Mouse (Mus musculus) kidney, adult 10 weeks (tissue): ENCODE measurements around the gene Mical3. TPM values are rescaled to one million over a fixed set of nuclear protein-coding genes. Genes with fewer than 3 reads are reported as not detected.

Experiments
- polyA plus RNA-seq: library from polyadenylated mRNA; stranded (reverse); fragments of 350-450 nt; fragmentation: Illumina TruSeq; extraction: RNeasy Lipid Tissue Mini Kit (QIAGEN cat#74804); gene quantifications from one replicate; pipeline ENCODE4 v1.2.3, GENCODE M21; 2014; ENCODE audit warnings: low read depth, low replicate concordance

Mical3 gene
- polyA plus RNA-seq, result 5.7 TPM

DNA sequence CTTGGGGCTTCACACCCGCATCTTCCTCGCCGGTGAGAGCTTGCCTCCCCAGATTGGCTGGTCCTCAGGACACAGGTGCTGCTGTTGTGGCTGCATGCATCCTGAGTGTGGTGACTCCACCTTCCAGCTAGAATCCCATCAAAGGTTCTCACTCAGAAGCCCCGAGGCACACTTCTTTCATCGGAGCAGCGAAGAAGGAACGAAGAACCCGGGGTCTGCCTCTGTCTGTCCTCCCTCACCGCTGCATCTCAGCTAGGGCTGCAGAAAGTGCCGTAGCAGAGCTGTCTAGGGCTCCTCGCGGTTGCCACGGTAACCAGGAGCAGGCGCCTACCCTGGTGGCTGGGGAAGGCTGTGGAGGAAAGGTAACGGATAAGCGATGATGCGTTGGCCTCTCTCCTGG lies at the start of gene Mical3:
Gene Mical3 (minus strand): TSS at position 227 of the 400 bp plus-strand sequence.

DNA sequence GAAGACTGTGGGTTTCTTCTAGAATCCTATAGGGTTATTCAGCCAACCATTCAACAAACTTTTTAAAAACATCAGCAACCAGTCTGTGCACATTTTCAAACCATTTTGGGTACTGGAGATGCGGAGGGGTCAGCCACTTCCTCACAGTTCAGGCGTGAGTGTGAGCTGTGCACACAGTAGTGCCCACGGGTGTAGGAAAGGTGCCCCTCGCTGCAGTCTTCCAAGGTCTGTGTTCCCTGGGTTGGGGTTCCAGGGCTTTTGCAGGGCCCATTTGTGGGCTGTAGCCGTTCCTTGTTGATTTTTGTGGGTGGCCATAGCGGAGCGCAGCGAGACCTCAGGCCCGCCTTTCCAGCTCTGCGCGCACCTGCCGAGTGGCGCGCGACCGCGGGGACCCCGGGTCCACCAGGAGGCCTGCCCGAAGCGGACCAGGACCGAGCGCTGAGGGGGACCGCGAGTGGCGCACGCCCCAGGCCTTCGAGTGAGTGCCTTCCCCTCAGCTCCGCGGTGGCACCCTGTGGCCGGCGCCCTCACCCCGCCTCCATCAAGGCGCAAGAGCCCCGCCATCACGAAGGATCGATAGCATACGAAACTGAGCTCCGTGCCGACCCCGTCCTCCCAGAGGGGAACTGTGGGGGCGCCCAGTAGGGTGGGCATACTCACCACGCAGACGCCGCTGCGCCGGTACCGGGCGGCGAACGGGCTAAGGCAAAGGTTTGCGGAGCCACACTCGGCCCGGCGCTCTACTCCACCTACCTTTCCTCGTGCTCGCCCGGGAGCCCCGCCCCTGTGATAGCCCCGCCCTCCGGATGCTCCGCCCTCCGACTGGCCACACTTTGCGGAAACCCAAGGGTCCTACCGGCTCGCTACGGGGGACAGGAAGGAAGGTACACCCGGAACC lies 214.5 kb downstream of the Mical3 start, which contains the start of gene Bid:
Gene Bid (minus strand): TSS at position 780 of the 898 bp plus-strand sequence.

Other genes with a start within 250 kb of the Mical3 start
- 38.5 TPM for gene Bid, start 214.1 kb downstream of the Mical3 start, polyA plus RNA-seq
- gene Pex26, start 52.7 kb upstream of the Mical3 start, polyA plus RNA-seq, result 2.6 TPM
- 0.24 TPM for gene Tuba8, start 79.7 kb upstream of the Mical3 start, polyA plus RNA-seq
- gene Usp18, start 114.9 kb upstream of the Mical3 start, polyA plus RNA-seq, result 4.3 TPM
- 16.3 TPM for gene Slc6a13, start 169.2 kb upstream of the Mical3 start, polyA plus RNA-seq
- 1.5 TPM for gene Slc6a12, start 212.1 kb upstream of the Mical3 start, polyA plus RNA-seq